Mouse (Mus musculus): ENCODE results near the gene Olfr1234. TPM values are rescaled to one million over a fixed set of nuclear protein-coding genes. Genes with fewer than 3 reads are reported as not detected.

Gene Olfr1234
- polyA plus RNA-seq (2017; shearing (Covaris generic)): not detected

DNA sequence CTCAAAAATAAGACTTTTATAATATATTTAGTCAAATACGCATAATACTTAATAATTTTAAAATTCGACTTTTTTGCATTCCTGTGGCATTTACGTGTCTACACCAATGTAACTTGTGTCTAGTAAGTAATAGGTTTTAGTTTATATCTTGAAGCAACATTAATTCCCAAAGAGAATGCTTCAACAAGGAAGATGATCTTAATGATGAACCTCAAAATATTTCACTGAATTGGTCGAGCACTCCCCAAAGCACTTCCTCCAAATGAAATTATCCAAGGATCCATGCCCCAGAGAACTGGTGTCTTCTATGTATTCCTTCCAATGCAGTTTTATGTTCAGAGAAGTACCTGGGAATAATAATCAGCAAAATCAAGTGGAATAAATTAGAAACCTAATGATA lies at the start of gene Olfr1234:
Olfr1234 (minus strand) TSS at position 101 of the 400 bp plus-strand sequence.

DNA sequence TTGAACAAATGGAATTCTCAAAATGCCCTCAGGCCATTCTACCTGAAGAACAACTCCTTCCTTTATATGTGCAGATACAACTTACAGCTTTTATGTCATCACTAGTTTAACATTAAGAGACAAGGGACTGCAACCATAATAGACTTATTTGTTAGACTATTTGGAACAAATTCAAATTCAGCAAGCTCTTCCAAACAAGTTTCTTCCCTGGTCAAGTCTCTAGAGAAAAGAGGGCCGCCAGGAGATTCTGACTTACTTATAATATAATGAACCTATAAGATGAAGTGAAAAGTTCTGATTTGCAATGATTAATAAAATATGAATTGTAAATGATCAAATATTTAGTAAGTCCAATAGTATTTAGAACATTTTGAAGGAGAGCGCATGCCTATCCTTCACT lies 44.9 kb upstream of the Olfr1234 start, which contains the start of gene Olfr1238:
Olfr1238 (minus strand) TSS at position 101 of the 400 bp plus-strand sequence.

DNA sequence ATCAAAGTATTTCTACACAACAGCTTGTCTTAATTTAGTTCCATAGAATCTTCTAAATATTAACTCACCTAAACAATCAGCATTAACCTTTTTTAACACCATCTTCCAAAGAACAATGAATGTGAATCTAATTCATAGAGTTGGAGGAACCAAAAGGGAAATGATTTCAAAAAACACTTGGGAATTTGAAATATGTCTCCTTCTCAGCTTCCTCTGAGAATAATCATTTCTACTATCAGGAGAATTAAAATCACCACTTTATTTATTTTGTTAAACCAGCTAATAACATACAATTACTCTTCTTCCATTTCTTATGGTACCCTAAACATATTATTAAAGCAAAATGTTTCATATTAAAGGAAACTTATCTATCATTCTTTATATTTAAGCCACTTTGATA lies 22.4 kb downstream of the Olfr1234 start, which contains the start of gene Olfr1233:
Olfr1233 (minus strand) TSS at position 101 of the 400 bp plus-strand sequence.

DNA sequence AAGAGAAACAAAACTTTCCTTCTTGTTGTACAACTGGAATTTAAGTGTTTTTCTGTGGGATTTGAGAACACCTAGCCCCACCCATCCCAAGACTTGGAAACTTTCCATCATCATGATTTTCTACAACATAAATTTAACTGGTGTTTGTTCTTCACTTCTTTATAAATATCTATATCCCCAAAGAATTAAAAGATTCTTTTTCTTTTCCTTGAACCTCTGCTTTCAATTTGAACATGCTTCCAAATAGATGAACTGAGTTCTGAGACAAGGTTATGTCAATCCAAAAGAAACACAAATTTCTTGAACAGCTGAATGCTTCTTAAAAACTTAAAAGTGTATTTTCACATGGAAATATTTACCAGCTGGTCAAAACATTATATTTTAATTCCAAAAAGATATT lies 35.1 kb downstream of the Olfr1234 start, which contains the start of gene Olfr1232:
Olfr1232 (minus strand) TSS at position 101 of the 400 bp plus-strand sequence.

Other genes with a start within 250 kb of the Olfr1234 start
- not detected for gene Olfr1221, start 247.6 kb downstream of the Olfr1234 start, polyA plus RNA-seq (2017; shearing (Covaris generic))
- gene Olfr1222, start 231.8 kb downstream of the Olfr1234 start, polyA plus RNA-seq (2017; shearing (Covaris generic)): not detected
- gene Olfr1223, start 213.3 kb downstream of the Olfr1234 start, polyA plus RNA-seq (2017; shearing (Covaris generic)): not detected
- gene Olfr1224-ps1, start 200.8 kb downstream of the Olfr1234 start, polyA plus RNA-seq (2017; shearing (Covaris generic)): not detected
- not detected for gene Olfr1225, start 190.2 kb downstream of the Olfr1234 start, polyA plus RNA-seq (2017; shearing (Covaris generic))
- not detected for gene Olfr1226, start 164.8 kb downstream of the Olfr1234 start, polyA plus RNA-seq (2017; shearing (Covaris generic))
- not detected for gene Olfr1228, start 110.8 kb downstream of the Olfr1234 start, polyA plus RNA-seq (2017; shearing (Covaris generic))
- gene Olfr1229, start 76.9 kb downstream of the Olfr1234 start, polyA plus RNA-seq (2017; shearing (Covaris generic)): not detected
- not detected for gene Olfr1230, start 67.6 kb downstream of the Olfr1234 start, polyA plus RNA-seq (2017; shearing (Covaris generic))
- not detected for gene Olfr1231, start 57.8 kb downstream of the Olfr1234 start, polyA plus RNA-seq (2017; shearing (Covaris generic))
- not detected for gene Olfr1232, start 35.2 kb downstream of the Olfr1234 start, polyA plus RNA-seq (2017; shearing (Covaris generic))
- gene Olfr1233, start 22.5 kb downstream of the Olfr1234 start, polyA plus RNA-seq (2017; shearing (Covaris generic)): not detected
- not detected for gene Olfr1238, start 44.8 kb upstream of the Olfr1234 start, polyA plus RNA-seq (2017; shearing (Covaris generic))
- not detected for gene Olfr1239, start 55.5 kb upstream of the Olfr1234 start, polyA plus RNA-seq (2017; shearing (Covaris generic))
- not detected for gene Olfr1240, start 78.1 kb upstream of the Olfr1234 start, polyA plus RNA-seq (2017; shearing (Covaris generic))
- gene Olfr1241, start 122.3 kb upstream of the Olfr1234 start, polyA plus RNA-seq (2017; shearing (Covaris generic)): not detected
- not detected for gene Olfr1242, start 133.5 kb upstream of the Olfr1234 start, polyA plus RNA-seq (2017; shearing (Covaris generic))
- gene Olfr1243, start 166.6 kb upstream of the Olfr1234 start, polyA plus RNA-seq (2017; shearing (Covaris generic)): not detected
- gene Olfr1245, start 213.6 kb upstream of the Olfr1234 start, polyA plus RNA-seq (2017; shearing (Covaris generic)): not detected
- gene Olfr1246, start 228.3 kb upstream of the Olfr1234 start, polyA plus RNA-seq (2017; shearing (Covaris generic)): not detected
- gene Olfr1247, start 249.3 kb upstream of the Olfr1234 start, polyA plus RNA-seq (2017; shearing (Covaris generic)): not detected

Measured in inflammation-experienced regulatory T-cells, adult 16 weeks (primary cell).